Mouse (Mus musculus) left cerebral cortex, postnatal 4 days (tissue): Measurements from ENCODE around the gene Nop10. TPM values are rescaled to one million over a fixed set of nuclear protein-coding genes. Genes with fewer than 3 reads are reported as not detected.
"Not testable (repeated sequence)": the region's sequence is repeated elsewhere in the genome, so short reads cannot be mapped to it uniquely, and the experiment has no call there.

Experiments
- DNase-seq: peaks from one replicate; pipeline ENCODE4 v3.0.0-alpha.2; 2022
- intact Hi-C: fragments of 180-260 bp; cut with DNase I; formaldehyde crosslinking; loops from one replicate; pipeline ENCODE4 v1.15.1; 2025
- total RNA-seq, 2 experiments: library from RNA; stranded (reverse); gene quantifications; 2 replicates each; pipeline ENCODE4 v1.2.3; 2021

Nop10 gene
- total RNA-seq, 2 experiments from 2014 or later = 72.4 to 79.6 TPM

DNA sequence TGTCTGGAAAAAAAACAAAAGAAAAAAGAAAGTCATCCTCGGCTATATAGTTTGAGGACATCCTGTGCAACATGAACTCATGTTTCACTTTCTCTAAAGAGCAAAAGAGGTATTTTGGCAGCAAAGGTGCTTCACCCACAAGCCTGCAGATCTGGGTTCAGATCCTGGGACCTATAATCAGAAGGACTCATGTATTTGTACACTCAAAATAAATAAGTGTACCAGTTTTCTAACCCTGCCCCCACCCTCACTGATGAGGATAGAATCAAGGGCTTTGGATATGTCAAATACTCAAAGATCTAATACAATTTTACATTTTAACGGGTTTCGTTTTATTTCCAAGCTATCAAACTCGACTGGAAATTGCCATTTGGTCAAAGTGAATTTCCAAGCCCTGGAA lies 2.6 kb downstream of the Nop10 start:
- no peak for DNase-seq
- intact Hi-C loops = no loop called here

DNA sequence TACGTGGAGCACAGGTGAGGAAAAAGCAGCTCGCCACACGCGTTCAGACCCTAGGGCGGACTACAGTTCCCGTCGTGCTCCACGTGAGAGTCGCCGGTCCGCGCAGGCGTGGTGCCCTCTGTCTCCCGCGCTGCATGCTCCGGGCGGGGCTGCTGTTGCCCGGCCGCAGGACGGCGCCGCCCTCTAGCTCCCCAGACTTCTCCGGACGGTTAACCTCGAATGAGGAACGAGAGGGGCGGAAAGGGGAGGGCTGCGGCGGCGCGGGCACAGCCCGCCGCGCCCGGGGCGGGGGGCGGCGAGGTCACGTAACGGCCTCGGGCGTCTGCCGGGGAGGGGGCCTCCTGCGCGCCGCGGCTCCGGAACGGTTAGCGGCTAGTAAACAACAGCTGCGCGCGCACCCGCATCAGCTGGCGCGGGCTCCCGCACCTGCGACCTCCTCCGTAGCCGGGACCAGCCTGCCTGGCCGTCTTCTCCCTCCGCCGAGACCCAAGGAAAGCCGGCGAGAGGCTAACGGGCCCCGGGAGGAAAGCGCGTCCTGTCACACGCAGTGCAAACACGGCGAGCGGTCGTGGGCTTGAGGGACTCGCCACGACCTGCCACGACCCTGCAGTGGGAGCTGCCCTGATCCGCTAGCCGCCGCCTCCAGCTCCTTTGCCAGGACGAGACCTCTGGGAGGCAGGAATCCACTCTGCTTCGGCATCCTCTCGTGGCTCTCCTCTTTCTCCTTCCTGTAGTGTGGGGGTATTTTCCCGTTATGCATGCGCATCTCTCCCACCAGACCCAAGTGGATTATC lies 3.9 kb downstream of the Nop10 start, which contains the start of gene Slc12a6:
Slc12a6 (plus strand) TSS at position 378 of the 794 bp plus-strand sequence.
- intact Hi-C loops = loop anchor here (5.0 kb wide), 1 partner anchor 102 kb away; the partner anchor contains the start of gene Emc4
- peak; percentile 93 for DNase-seq

DNA sequence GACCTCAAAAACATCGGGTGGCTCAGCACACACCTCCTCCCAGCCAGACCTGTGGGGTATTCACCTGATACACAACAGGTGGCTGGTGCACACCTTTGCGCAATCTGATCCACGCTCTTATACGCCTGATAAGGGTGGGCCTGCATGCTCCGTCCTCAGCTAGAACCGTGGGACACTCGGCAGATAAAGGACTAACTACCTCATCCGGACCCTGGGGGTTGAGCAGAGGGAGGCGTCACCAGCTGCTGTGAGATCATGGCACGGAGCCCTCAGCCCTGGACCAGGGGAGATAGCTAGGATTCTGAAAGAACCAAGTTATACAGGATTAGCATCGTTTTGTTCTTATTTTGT lies 4.5 kb downstream of the Nop10 start, which contains the start of gene Gm21985:
Gm21985 (plus strand) TSS at position 73 of the 351 bp plus-strand sequence.
- DNase-seq = peak; percentile 68
- intact Hi-C loops = loop anchor here (5.0 kb wide), 1 partner anchor 101 kb away; the partner anchor contains the start of gene Emc4

DNA sequence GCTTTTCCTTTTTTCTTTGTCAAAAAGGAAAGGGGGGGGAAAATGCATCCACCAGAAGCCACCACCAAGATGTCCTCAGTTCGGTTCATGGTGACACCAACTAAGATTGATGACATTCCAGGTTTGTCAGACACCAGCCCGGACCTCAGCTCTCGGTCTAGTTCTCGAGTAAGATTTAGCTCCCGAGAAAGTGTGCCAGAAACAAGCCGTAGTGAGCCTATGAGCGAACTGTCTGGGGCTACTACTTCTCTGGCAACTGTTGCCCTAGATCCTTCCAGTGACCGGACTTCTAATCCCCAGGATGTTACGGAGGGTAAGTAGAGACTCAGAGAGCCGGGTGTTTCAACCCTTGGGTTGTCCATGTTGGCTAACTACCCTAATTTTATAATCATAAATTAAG lies 5.1 kb downstream of the Nop10 start:
- DNase-seq = no peak
- intact Hi-C loops = loop anchor here (5.0 kb wide), 1 partner anchor 101 kb away; the partner anchor contains the start of gene Emc4

DNA sequence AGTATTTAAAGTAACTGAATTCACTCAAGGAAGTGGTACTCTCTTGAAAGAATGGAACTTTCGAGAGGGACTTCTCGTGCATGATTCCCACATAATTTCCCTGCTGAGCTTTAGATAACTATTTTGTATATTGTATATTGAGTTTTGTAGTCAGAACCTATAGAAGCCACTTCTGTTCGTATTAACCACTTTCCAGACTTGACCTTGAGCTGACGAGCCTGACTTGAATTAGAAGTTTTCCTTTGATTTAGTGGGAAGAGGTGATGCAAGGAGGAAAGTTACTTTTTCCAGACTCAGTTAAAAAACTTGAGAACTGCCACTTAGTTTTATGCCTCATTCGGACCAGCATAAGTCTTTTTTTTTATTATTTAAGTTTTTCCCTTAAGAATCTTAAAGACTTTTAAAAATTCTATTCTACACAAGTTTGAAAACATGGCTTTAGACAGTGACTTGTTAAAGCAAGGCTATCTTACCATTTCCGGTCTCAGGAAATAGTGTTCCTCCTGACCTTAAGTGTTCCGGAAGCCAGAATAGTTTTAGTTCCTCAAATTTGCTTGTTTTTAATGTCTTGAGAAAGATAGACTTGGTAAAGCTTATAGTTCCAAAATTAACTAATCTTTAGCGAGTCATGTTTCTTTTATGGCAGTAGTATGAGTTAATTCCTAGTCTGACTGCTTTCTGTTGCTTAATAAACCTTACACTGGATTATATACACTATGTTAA lies 6.0 kb downstream of the Nop10 start:
- intact Hi-C loops = loop anchor here (5.0 kb wide), 1 partner anchor 100 kb away; the partner anchor contains the start of gene Emc4
- no peak for DNase-seq

DNA sequence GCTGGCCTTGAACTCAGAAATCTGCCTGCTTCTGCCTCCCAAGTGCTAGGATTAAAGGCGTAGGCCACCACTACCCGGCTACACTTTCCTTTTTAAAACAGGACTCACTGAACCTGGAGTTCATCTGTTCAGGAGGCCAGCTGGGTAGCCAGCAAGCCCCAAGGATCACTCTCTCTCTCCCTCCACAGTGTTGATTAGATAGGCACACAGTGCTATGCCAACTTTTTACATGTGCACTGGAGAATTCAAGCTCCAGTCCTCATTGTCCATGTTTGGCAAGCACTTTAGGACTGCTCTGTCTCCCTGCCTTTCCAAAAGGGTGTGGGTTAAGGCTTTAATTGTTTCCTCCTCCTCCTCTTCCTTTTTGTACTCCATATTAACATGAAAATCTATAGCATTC lies 8.3 kb downstream of the Nop10 start:
- no peak for DNase-seq
- intact Hi-C loops = no loop called here

DNA sequence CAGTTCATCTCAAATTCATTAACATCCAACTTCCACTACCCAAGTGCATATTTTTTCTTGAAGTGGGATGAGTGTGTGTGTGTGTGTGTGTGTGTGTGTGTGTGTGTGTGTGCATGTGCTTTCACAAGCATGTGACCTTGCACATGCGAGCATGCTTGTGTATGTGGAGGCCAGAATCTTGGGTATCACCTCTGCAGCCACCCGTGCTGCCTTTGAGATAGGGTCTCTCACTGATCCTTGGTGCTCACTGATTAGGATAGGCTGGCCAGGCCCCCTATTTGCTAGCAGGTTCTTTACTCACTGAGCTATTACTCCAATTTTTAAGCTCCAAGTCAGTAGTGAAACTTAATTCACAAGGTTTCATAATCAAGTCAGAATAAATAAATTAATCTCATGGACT lies 11.2 kb downstream of the Nop10 start:
- DNase-seq = no peak
- intact Hi-C loops = no loop called here

DNA sequence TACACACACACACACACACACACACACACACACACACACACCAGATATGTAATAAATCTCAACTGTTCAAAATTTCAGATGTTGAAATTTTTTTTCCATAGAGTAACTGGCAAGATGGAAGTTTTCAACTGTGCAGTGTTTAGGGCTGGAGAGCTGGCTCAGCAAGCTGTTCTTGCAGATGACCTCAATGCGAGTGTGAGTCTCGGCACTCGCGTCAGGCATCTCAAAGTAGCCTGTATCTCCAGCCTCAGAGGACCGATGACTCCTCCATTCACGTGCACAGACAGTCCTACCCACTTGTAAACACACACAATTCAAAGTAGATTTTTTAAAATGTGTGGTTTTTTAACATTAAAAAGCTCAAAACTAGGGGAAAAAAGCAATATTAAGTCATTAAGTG lies 11.7 kb downstream of the Nop10 start:
- intact Hi-C loops = no loop called here

DNA sequence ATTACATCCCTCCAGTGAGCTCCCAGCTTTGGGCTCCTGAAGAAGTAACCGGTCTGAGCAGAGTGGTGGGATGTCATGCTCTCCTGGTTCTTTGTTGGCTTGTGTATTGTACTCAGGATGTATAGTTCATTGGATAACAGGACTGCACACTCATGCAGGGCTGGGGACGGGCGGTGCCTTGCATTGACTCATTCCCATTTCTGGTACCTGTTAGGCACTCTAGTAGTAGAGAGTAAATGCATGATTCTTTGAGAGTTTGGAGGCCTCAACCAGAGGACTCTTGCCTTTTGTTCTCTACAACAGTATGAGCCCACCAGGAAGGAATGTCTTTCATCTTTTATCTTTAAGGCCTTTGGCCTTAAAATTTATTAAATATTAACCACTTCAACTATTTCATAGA lies 15.1 kb downstream of the Nop10 start:
- DNase-seq = no peak
- intact Hi-C loops = no loop called here

More for the DNA sequence above, 11.7 kb downstream of the Nop10 start:
- DNase-seq = no peak

DNA sequence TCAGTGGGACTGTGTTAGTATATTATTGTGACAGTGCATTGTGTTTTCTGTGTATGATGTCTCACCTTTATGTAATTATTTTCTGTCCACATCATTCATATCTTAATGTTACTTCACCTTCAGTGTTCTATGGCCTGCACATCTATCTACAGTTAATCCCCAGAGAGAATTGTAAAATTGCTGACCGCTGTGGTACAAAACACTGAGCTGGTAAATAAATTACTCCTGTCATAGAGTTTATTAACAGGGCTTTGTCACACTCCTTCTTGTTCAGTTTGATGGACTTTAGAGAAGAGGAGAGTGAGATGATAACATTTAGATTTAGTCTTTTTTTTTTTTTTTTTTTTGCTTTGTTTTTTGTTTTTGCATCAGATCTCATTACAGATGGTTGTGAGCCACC lies 21.1 kb downstream of the Nop10 start:
- no peak for DNase-seq
- intact Hi-C loops = no loop called here

DNA sequence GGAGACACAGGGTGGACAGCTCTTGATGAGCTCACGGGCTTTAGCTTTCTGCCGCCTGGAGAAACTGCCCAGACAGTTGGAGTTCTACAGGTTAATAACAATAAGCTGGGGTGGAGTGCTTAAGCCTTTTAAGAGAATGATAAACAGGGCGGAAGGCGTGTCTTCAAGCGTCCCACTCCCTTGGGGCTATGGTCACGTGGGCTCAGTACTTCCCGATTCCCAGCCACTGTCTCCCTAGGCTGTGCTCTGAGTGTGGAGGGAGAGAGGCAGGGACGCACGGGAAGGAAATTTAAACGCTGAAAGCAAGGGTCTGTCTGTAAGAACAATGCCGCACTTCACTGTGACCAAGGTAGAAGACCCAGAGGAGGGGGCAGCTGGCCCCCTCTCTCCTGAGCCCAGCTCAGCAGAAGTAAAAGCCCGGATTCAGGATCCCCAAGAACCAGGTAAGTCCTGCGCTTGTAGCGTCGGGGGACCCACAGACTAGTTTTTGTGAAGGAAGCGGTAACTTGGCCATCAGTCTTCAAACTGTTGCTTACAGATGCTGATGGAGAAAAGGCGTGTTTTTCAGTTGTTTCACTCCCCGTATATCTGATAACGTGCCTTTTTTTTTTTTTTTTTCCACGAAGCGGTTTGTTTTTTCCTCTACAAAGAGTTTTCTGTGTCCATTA lies 22.8 kb downstream of the Nop10 start:
- DNase-seq = peak; percentile 43
- intact Hi-C loops = no loop called here

DNA sequence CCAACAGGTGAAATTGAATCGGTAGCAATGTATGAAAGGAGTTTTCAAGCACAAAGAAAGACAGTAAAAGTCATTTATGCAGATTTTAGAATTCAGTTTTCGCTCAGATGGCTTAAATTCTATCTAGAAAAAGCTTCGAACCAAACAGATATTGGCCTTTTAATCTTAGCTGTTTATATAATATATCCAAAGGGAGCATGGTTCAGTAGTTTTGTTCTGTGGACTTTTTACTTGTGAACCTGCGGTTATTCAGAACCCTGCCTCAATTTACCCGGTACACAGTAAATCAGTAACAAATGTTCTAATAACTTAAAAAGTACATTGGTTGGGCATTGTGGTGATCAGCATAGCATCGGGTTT lies 23.3 kb downstream of the Nop10 start:
- intact Hi-C loops = no loop called here
- no peak for DNase-seq

DNA sequence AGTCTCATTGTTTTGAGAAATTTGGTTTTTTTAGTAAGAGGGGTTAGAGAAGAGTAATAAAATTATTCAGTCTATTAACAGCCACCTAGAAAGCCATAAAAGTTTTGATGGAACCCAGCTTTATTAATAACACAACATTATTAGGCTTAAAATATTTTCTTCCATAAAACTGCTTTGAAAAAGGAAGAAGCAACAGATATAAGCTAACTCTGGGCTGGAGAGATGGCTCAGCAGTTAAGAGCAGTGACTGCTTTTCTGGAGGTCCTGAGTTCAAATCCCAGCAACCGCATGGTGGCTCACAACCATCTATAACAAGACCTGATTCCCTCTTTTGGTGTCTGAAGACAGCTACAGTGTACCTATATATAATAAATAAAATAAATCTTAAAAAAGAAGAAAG lies 24.3 kb downstream of the Nop10 start:
- intact Hi-C loops, DNase-seq: not testable (repeated sequence)

DNA sequence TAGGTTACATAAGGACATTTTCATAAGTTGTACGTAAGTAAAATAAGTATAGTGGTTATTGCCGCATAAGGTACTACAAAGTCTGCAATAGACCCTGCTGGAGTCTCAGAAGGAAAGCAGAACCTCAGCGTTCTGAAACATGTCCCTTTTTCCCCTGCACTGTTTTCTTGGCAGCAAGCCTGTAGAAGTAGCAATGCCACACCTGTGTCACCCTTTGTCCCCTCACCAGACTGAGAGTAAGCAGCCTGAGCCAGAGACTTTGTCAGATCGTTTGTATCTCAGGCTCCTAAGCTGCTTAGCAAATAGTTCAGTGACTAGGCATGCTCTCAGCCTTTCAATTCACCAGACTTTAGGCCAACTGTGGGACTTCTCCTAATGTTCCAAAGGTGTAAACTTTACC lies 25.3 kb downstream of the Nop10 start:
- intact Hi-C loops = no loop called here
- no peak for DNase-seq

DNA sequence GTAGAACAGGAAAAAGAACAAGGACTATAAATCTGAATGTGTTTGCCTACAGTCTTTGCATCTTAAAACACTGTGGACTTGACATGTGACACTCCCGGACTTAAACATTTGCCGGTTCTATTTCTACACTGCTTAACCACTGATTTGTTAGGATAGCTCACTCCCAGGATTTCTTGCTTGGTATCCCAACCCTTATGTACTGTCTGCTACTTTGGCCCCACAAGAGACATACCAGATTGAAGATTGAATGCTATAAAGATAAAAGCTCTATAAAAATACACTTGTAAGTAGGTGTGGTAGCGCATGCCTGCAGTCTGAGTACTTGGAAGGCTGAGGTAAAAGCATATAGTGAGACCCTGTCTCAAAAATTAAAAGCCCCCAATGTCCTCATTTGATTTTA lies 27.8 kb downstream of the Nop10 start:
- intact Hi-C loops = no loop called here
- DNase-seq = no peak

DNA sequence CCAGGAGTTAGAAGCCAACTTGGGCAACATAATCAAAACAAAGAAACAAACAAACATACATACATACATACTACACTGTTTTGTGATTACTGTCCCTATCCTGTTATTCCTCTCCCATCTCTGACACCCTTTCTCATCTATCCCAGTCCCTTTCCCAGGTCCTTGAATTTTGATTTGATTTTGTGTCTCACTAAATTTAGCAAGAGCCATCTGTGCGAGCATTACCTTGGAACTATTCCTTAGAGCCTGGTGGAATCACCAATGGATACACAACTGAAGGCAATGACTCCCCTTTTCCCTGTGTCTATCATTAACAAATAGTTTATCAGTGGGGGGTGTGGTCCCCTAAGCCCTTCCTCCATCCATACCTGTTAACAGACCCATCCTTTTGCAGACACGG lies 31.1 kb downstream of the Nop10 start:
- intact Hi-C loops = no loop called here
- DNase-seq = no peak

DNA sequence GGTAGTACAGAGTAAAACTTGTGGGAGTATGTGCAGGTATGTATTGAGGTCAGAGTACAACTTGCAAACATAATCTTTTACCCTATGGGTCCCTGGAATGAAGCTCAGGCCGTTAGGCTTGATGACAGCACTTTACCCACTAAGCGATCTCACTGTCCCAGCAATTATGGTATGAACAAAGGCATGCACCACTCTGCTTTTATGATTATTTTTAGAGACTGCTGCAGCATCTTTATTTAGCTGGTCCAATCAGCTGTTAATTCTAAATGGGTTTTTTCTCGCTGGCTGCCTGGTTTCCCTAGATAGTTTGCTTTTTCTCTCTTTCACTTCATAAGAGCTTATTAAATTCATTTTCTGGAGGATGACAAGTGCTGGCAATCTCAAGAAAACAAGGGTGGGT lies 34.5 kb downstream of the Nop10 start:
- intact Hi-C loops = no loop called here
- DNase-seq = no peak

DNA sequence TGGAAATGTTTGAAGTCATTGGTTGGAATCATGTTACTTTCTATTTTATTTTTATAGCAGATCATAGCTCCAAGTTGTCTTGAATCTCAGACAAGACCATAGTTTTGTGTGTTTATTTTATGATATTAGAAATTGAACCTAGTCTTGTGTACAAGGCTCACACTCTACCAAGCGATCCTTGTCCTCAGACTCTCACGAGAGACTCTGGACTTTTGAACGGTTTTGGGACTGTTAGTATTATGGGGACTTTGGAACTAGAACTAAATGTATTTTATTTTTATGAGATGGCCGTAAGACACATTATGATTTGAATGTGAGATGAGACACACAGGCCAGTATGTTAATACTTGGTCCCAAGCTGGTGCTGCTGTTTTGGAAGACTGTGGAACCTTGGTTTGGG lies 36.5 kb downstream of the Nop10 start:
- DNase-seq = no peak
- intact Hi-C loops = no loop called here

DNA sequence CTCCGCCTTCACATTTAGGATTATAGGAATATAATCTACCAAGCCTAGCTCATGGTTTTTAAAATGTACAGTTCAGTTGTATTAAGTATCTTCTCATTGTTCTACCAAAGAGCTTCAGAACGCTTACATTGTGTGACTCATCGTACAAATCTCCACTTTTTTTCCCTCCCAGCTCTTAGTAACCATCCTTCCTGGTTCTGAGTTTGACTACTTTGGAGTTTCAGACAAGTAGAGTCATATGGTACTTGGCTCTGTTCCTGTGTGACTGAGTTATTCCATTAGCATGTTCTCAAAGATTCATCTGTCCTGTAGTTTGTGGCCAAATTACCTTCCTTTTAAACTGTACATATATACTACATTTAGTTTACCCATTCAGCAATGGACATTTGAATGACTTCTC lies 46.9 kb downstream of the Nop10 start:
- no peak for DNase-seq
- intact Hi-C loops = no loop called here

DNA sequence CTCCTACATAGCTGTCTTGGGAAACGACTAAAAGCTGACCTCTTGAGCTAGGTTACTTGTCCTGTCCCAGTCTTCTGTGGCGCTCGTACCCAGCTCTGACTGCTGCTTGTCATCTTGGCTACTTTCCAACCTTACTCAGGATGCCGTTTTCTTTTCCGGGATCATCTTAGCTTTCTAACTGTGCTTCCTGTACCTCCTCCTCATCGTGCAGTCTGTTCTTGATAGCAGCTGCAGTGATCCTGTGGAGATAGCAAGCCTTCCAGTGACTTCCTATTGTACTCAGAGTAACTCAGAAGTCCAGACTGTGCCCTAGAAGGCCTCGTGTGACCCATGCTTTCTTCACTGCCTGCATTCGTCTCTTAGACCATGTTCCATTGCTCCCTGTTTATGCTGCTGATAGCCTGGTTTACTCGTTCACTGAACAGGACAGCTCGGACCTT lies 47.5 kb downstream of the Nop10 start:
- intact Hi-C loops = no loop called here
- DNase-seq = no peak
